Mouse (Mus musculus): ENCODE results near the gene Cacna2d3. TPM values are rescaled to one million over a fixed set of nuclear protein-coding genes. Genes with fewer than 3 reads are reported as not detected.

Gene Cacna2d3
- total RNA-seq, 2 experiments from 2014 or later: 107 to 115 TPM

DNA sequence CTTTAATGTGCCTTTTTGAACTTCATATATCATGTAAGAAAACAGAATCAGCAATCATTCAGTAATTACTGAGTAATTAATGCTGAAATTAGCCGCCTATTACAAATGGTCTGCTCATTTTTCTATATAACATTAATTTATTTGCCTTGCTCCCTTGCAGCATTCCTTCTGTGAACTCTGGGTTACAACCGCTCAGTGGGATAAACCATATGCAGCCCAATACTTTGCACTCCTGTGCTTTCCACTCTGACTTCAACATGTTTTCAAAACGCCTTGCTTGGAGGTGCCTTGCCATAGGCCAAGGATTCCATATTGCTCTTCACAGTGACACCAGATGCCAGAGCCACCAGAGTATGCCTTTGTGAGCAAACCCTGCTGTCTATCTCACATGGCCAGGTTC is 546.9 kb downstream of the Cacna2d3 start:
- no peak for DNase-seq (ENCODE audit: low spot score in 2 of 2)

DNA sequence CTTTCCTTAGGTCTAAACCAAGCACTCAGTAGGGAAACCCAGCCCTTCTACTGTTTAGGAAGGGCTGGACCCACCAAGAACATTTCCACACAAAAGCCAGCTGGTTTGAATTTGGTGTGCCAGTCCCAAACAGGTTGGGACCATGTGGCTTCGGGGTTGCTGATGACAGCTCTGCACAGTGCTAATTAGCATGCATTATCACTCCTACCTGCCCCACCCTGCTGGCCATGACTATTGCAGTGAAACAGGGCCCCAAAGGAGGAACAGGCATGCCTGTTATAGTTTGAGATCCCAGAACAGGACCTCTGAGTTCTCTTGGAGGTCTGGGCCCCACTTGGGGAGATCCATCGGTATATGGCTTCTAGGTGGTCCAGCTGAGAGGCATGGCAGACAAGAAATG is 549.5 kb downstream of the Cacna2d3 start:
- DNase-seq (ENCODE audit: low spot score in 2 of 2): no peak

DNA sequence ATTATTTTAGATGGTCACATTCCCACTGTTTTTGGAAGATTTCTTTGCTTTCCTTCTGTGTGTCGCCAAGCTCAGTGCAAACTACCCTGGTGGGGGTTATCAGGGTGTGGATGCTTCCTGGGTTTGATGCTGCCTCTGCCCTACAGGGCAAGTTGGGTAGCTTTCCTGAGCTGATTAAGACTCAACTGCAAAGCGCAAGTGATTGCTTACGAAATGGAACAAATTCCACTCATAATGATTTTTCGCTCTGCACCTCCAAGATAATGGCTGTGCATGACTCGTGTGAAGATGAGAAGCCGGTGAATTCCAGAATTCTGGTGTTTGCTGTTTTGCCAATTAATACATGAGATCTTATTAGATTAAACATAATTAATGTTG is 557.0 kb downstream of the Cacna2d3 start:
- no peak for DNase-seq (ENCODE audit: low spot score in 2 of 2)

- DNase-seq (ENCODE audit: low spot score in 2 of 2): no peak
Measured at GRCm38 (mm10) chr14:29163998-29164652, 557.5 kb downstream of the Cacna2d3 start.

GRCm38 (mm10) chr14:29159803-29160202 is 561.9 kb downstream of the Cacna2d3 start:
- no peak for DNase-seq (ENCODE audit: low spot score in 2 of 2)

DNA sequence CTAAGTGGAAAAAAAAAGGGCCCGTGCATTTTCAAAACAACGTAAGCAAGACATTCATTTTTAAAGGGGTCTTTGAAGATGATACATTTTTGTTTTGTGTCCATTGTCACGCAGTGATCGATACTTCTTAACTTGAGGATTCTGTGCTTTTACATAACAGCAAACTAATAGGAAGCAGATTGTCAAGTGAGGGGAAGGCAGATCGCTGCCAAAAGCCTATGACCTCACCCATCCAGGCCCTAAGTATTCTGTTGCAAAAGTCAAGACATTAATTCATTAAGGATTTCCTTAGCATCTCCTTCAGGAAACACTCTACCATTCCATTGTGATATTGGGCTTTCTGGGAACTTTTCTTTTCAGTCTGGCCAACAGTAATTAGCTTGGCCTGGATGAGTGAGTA is 564.6 kb downstream of the Cacna2d3 start:
- DNase-seq (ENCODE audit: low spot score in 2 of 2): no peak

DNA sequence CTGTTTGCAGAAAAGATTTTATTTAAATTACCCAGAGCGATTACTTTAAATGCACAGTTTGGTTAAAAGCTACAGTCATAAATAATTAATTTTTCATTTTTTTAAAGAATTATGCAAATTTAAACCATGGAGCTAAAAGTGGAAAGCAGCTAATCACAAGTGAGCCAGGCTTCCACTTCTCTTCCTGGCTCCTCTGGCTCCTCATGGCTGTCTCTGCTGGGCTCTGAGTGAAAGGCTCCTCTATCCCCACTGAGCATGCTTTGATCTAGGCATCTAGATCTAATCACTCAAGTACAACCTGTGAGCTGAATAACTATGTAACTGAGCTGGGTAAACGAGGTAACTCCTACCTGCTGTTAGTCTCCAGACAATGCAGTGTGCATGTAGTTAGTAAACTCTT is 577.5 kb downstream of the Cacna2d3 start:
- DNase-seq (ENCODE audit: low spot score in 2 of 2): no peak

DNA sequence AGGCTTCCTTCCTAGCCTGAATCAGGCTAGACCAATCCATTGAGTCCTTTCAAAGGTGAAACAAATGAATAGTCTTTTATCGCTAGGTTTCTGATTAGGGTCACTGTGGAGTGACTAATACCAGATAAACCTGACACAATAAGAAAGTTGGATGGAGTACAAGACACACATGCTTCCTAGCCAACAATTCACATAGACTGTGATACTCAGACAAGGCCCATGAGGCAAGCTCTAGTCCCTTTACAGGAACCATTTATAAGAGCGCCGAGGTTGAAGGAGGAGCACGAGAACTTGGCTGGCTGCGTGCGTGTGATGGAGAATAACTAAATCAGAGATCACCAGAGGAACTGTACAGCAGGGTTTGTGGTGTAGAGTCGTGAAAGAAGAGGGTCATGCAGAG is 584.0 kb downstream of the Cacna2d3 start:
- no peak for DNase-seq (ENCODE audit: low spot score in 2 of 2)

- peak in 1 of 2 experiments; percentile 20 for DNase-seq (ENCODE audit: low spot score in 2 of 2)
Measured at GRCm38 (mm10) chr14:29137006-29137579, 584.6 kb downstream of the Cacna2d3 start.

- no peak for DNase-seq (ENCODE audit: low spot score in 2 of 2)
Measured at GRCm38 (mm10) chr14:29134901-29135300, 586.8 kb downstream of the Cacna2d3 start.

DNA sequence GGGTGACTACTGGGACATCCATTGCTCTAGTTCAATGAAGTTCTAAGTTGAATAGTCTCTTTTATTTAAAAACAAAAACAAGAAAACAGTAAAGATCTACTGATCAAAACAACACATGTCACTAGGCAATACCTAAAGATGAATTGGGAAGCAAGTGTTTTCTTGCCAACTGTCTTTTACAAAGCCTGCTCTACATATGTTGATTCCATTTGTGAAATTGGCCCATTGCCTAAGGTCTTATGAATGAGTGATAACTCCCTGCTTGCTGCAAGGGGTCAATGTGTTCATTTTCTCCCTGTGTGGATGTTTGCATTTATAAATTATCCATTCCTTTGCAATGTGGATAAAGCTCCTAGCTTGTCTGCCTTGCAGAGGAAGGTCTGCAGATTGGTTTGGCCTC is 591.2 kb downstream of the Cacna2d3 start:
- DNase-seq (ENCODE audit: low spot score in 2 of 2): no peak

- no peak for DNase-seq (ENCODE audit: low spot score in 2 of 2)
Measured at GRCm38 (mm10) chr14:29123886-29124285, 597.8 kb downstream of the Cacna2d3 start.

DNA sequence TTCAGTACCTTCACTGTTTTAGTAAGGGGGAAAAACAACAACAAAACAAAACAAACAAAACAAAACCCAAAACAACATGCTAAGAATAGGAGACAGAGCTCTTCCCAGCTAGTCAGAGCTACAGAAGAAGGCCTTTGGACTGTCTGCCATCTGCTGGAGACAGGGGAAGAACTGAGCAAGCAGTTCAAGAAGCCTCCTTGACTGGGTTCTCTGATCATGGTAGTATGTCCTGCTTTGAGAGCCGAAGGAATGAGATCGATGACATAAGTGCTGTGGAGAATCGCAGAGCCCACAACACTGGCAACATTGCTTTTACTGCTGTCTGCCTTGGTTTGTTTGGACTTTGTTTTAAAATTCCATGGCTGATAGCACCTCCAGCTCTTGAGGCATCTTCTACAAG is 598.9 kb downstream of the Cacna2d3 start:
- no peak for DNase-seq (ENCODE audit: low spot score in 2 of 2)

GRCm38 (mm10) chr14:29113852-29114450 is 607.7 kb downstream of the Cacna2d3 start:
- no peak for DNase-seq (ENCODE audit: low spot score in 2 of 2)

- DNase-seq (ENCODE audit: low spot score in 2 of 2): no peak
Measured at GRCm38 (mm10) chr14:29111666-29112065, 610.0 kb downstream of the Cacna2d3 start.

GRCm38 (mm10) chr14:29110351-29111091 is 611.1 kb downstream of the Cacna2d3 start:
- DNase-seq (ENCODE audit: low spot score in 2 of 2): peak; percentile 53 to 58

- DNase-seq (ENCODE audit: low spot score in 2 of 2): no peak
Measured at GRCm38 (mm10) chr14:29107464-29107863, 614.2 kb downstream of the Cacna2d3 start.

- DNase-seq (ENCODE audit: low spot score in 2 of 2): no peak
Measured at GRCm38 (mm10) chr14:29097776-29098175, 623.9 kb downstream of the Cacna2d3 start.

- DNase-seq (ENCODE audit: low spot score in 2 of 2): no peak
Measured at GRCm38 (mm10) chr14:29095431-29095830, 626.2 kb downstream of the Cacna2d3 start.

GRCm38 (mm10) chr14:29090074-29090473 is 631.6 kb downstream of the Cacna2d3 start:
- DNase-seq (ENCODE audit: low spot score in 2 of 2): peak; percentile 86 to 89

GRCm38 (mm10) chr14:29086528-29086927 is 635.1 kb downstream of the Cacna2d3 start:
- no peak for DNase-seq (ENCODE audit: low spot score in 2 of 2)

Measured in layer of hippocampus, postnatal 10 days (tissue).